Mouse (Mus musculus) hindbrain, embryonic 10.5 days (tissue): ENCODE results near the gene Acoxl. TPM values are rescaled to one million over a fixed set of nuclear protein-coding genes. Genes with fewer than 3 reads are reported as not detected.
A peak's percentile ranks its signal among the peaks of the same experiment; 100 is the strongest.

Experiments used
- DNase-seq: peaks from one replicate; pipeline ENCODE4 v3.0.0-alpha.2; 2017; ENCODE audit warnings: low spot score
- H3K27ac ChIP-seq: fragments of 300-500 bp; sonication (generic); 2 replicates; pipeline ENCODE4 v1.5.1; 2016; ENCODE audit warnings: mild to moderate bottlenecking, moderate library complexity
- H3K27me3 ChIP-seq: fragments of 300-500 bp; sonication (generic); 2 replicates; pipeline ENCODE4 v1.6.1; 2016; ENCODE audit warnings: mild to moderate bottlenecking; ENCODE audit not compliant: poor library complexity, insufficient read depth, severe bottlenecking
- H3K36me3 ChIP-seq: fragments of 300-500 bp; sonication (generic); 2 replicates; pipeline ENCODE4 v1.6.1; 2016; ENCODE audit warnings: mild to moderate bottlenecking, moderate library complexity
- H3K4me1 ChIP-seq: fragments of 300-500 bp; sonication (generic); replicated peaks from 2 replicates; pipeline ENCODE4 v1.6.1; 2016; ENCODE audit warnings: mild to moderate bottlenecking
- H3K4me3 ChIP-seq: fragments of 300-500 bp; sonication (generic); 2 replicates; pipeline ENCODE4 v1.5.1; 2016; ENCODE audit warnings: mild to moderate bottlenecking, moderate library complexity
- H3K9me3 ChIP-seq: fragments of 300-500 bp; sonication (generic); 2 replicates; pipeline ENCODE4 v1.6.1; 2016; ENCODE audit warnings: mild to moderate bottlenecking, moderate library complexity
- WGBS: fragments of 180-500 bp; shearing (Covaris S2); methylation state at CpG from one replicate; pipeline ENCODE4 v1.1.7; 2016; 5-methylcytosine and 5-hydroxymethylcytosine counted together
- polyA plus RNA-seq: library from polyadenylated mRNA; unstranded; fragments of >200 nt; fragmentation: Nextera tagmentation; extraction: Ambion mirVana; gene quantifications from 2 replicates; pipeline ENCODE4 v1.2.1, GENCODE M21; 2016

The Acoxl gene
- polyA plus RNA-seq, 1 experiment from 2014 or later: 0.07 TPM

GRCm38 (mm10) chr2:128062756-128063155 is 224.1 kb downstream of the Acoxl start:
- no peak overlapping the region for H3K27ac ChIP-seq
- H3K36me3 ChIP-seq: no peaks in the 10 kb centered on the region
- H3K4me1 ChIP-seq: peaks cover 23% of the 10 kb centered on the region
- H3K9me3 ChIP-seq: no peaks in the 10 kb centered on the region
- H3K27me3 ChIP-seq: no peaks in the 10 kb centered on the region
- DNase-seq: no peak
- H3K4me3 ChIP-seq: no peak overlapping the region
- WGBS: 93% methylated on average over 6 of the region's 6 CpGs

GRCm38 (mm10) chr2:128065013-128065412 is 226.3 kb downstream of the Acoxl start:
- Histone ChIP-seq H3K4me1 (peaks cover 23% of the 10 kb centered on the region), H3K36me3 (no peaks in the 10 kb centered on the region), H3K9me3 (no peaks in the 10 kb centered on the region), H3K27ac (no peak overlapping the region), H3K27me3 (no peaks in the 10 kb centered on the region), H3K4me3 (no peak overlapping the region)
- DNase-seq: no peak
- 95% methylated on average over 2 of the region's 2 CpGs for WGBS

- Histone ChIP-seq H3K4me1 (peaks cover 22% of the 10 kb centered on the region), H3K36me3 (no peaks in the 10 kb centered on the region), H3K4me3 (no peak overlapping the region), H3K9me3 (no peaks in the 10 kb centered on the region), H3K27ac (no peak overlapping the region), H3K27me3 (no peaks in the 10 kb centered on the region)
- DNase-seq: no peak
- WGBS: 90% methylated on average over 2 of the region's 2 CpGs
These were observed 226.9 kb downstream of the Acoxl start for GRCm38 (mm10) chr2:128065576-128065975.

GRCm38 (mm10) chr2:128067162-128067561 is 228.5 kb downstream of the Acoxl start:
- no peaks in the 10 kb centered on the region for H3K36me3 ChIP-seq
- DNase-seq: no peak
- H3K4me1 ChIP-seq: peaks cover 12% of the 10 kb centered on the region
- H3K27ac ChIP-seq: no peak overlapping the region
- H3K4me3 ChIP-seq: no peak overlapping the region
- WGBS: 82% methylated on average over 3 of the region's 3 CpGs
- H3K9me3 ChIP-seq: no peaks in the 10 kb centered on the region
- no peaks in the 10 kb centered on the region for H3K27me3 ChIP-seq

- Histone ChIP-seq H3K27me3 (no peaks in the 10 kb centered on the region), H3K9me3 (no peaks in the 10 kb centered on the region), H3K4me3 (no peak overlapping the region), H3K27ac (no peak overlapping the region), H3K4me1 (peaks cover 13% of the 10 kb centered on the region), H3K36me3 (no peaks in the 10 kb centered on the region)
- DNase-seq: no peak
- 85% methylated on average over 7 of the region's 7 CpGs for WGBS
These were observed 228.9 kb downstream of the Acoxl start for GRCm38 (mm10) chr2:128067596-128067995.

GRCm38 (mm10) chr2:128068176-128068575 is 229.5 kb downstream of the Acoxl start:
- no peak overlapping the region for H3K4me3 ChIP-seq
- no peaks in the 10 kb centered on the region for H3K27me3 ChIP-seq
- H3K9me3 ChIP-seq: no peaks in the 10 kb centered on the region
- no peak overlapping the region for H3K27ac ChIP-seq
- WGBS: 82% methylated on average over 4 of the region's 4 CpGs
- no peak for DNase-seq
- no peaks in the 10 kb centered on the region for H3K36me3 ChIP-seq
- H3K4me1 ChIP-seq: peaks cover 15% of the 10 kb centered on the region

GRCm38 (mm10) chr2:128069025-128069424 is 230.3 kb downstream of the Acoxl start:
- Histone ChIP-seq H3K4me1 (peaks cover 10% of the 10 kb centered on the region), H3K4me3 (no peak overlapping the region), H3K36me3 (no peaks in the 10 kb centered on the region), H3K27me3 (no peaks in the 10 kb centered on the region), H3K9me3 (no peaks in the 10 kb centered on the region), H3K27ac (no peak overlapping the region)
- no peak for DNase-seq
- 64% methylated on average over 2 of the region's 2 CpGs for WGBS

GRCm38 (mm10) chr2:128071791-128072190 is 233.1 kb downstream of the Acoxl start:
- no peaks in the 10 kb centered on the region for H3K9me3 ChIP-seq
- H3K27ac ChIP-seq: no peak overlapping the region
- no peak overlapping the region for H3K4me3 ChIP-seq
- no peaks in the 10 kb centered on the region for H3K27me3 ChIP-seq
- peaks cover 5% of the 10 kb centered on the region; the same call in 1 of the 2 replicates for H3K4me1 ChIP-seq
- 87% methylated on average over 7 of the region's 7 CpGs for WGBS
- no peaks in the 10 kb centered on the region for H3K36me3 ChIP-seq
- DNase-seq: no peak

- no peaks in the 10 kb centered on the region for H3K36me3 ChIP-seq
- H3K27ac ChIP-seq: no peak overlapping the region
- DNase-seq: no peak
- no peaks in the 10 kb centered on the region for H3K9me3 ChIP-seq
- 0 out of 2 replicates have a peak, but pooled peaks cover 7% of the 10 kb centered on the region for H3K4me1 ChIP-seq
- H3K27me3 ChIP-seq: peaks cover 4% of the 10 kb centered on the region; the same call in 1 of the 2 replicates
- 86% methylated on average over 5 of the region's 5 CpGs for WGBS
- no peak overlapping the region for H3K4me3 ChIP-seq
These were observed 234.3 kb downstream of the Acoxl start for GRCm38 (mm10) chr2:128072944-128073343.

- H3K36me3 ChIP-seq: no peaks in the 10 kb centered on the region
- H3K4me3 ChIP-seq: no peak overlapping the region
- peaks cover 4% of the 10 kb centered on the region; the same call in 1 of the 2 replicates for H3K27me3 ChIP-seq
- H3K4me1 ChIP-seq: peaks cover 7% of the 10 kb centered on the region; the same call in 1 of the 2 replicates
- DNase-seq: no peak
- no peaks in the 10 kb centered on the region for H3K9me3 ChIP-seq
- H3K27ac ChIP-seq: no peak overlapping the region
- 88% methylated on average over 2 of the region's 2 CpGs for whole genome bisulfite sequencing
These were observed 234.9 kb downstream of the Acoxl start for GRCm38 (mm10) chr2:128073603-128074002.

- 84% methylated on average over 4 of the region's 4 CpGs for WGBS
These were observed 238.3 kb downstream of the Acoxl start for GRCm38 (mm10) chr2:128076936-128077335.

GRCm38 (mm10) chr2:128078859-128079258 is 240.2 kb downstream of the Acoxl start:
- H3K9me3 ChIP-seq: no peaks in the 10 kb centered on the region
- WGBS: 48% methylated on average over 5 of the region's 5 CpGs
- H3K27me3 ChIP-seq: peaks cover 9% of the 10 kb centered on the region; the same call in 1 of the 2 replicates
- H3K36me3 ChIP-seq: no peaks in the 10 kb centered on the region
- no peak overlapping the region for H3K4me3 ChIP-seq
- H3K27ac ChIP-seq: no peak overlapping the region
- peak; percentile 28 for DNase-seq
- peaks cover 12% of the 10 kb centered on the region; the same call in 1 of the 2 replicates for H3K4me1 ChIP-seq

More at GRCm38 (mm10) chr2:128076936-128077335, 238.3 kb downstream of the Acoxl start:
- DNase-seq: no peak
- Histone ChIP-seq H3K4me3 (no peak overlapping the region), H3K27ac (no peak overlapping the region), H3K4me1 (peaks cover 15% of the 10 kb centered on the region; the same call in 1 of the 2 replicates), H3K36me3 (no peaks in the 10 kb centered on the region), H3K27me3 (peaks cover 9% of the 10 kb centered on the region; the same call in 1 of the 2 replicates), H3K9me3 (no peaks in the 10 kb centered on the region)

GRCm38 (mm10) chr2:128079316-128079715 is 240.6 kb downstream of the Acoxl start:
- Histone ChIP-seq H3K9me3 (no peaks in the 10 kb centered on the region), H3K4me1 (peaks cover 12% of the 10 kb centered on the region; the same call in 1 of the 2 replicates), H3K4me3 (no peak overlapping the region), H3K27ac (no peak overlapping the region), H3K36me3 (no peaks in the 10 kb centered on the region), H3K27me3 (peaks cover 9% of the 10 kb centered on the region; the same call in 1 of the 2 replicates)
- no peak for DNase-seq
- WGBS: 81% methylated on average over 6 of the region's 6 CpGs

- H3K4me1 ChIP-seq: peaks cover 5% of the 10 kb centered on the region; the same call in 1 of the 2 replicates
- no peak overlapping the region for H3K4me3 ChIP-seq
- no peaks in the 10 kb centered on the region for H3K9me3 ChIP-seq
- H3K36me3 ChIP-seq: no peaks in the 10 kb centered on the region
- 42% methylated on average over 3 of the region's 3 CpGs for WGBS
- no peak for DNase-seq
- H3K27ac ChIP-seq: no peak overlapping the region
- H3K27me3 ChIP-seq: 0 out of 2 replicates have a peak, but pooled peaks cover 5% of the 10 kb centered on the region
These were observed 245.2 kb downstream of the Acoxl start for GRCm38 (mm10) chr2:128083844-128084243.
